Mouse (Mus musculus) midbrain, embryonic 16.5 days (tissue): ENCODE measurements at regions not wholly inside any gene's neighbourhood (a gene's known extent, or its start where the extent isn't known, plus 50 kb on each side); places are given as distances from the start of the nearest gene placed in this dataset.

Source experiments
- ATAC-seq: fragments of 200-750 bp; cut with Nextera tagmentation; 2 replicates; pipeline ENCODE4 v1.8.0; 2017; ENCODE audit warnings: moderate TSS enrichment
- H3K27ac ChIP-seq: fragments of 300-500 bp; sonication (generic); 2 replicates; pipeline ENCODE4 v1.5.1; 2014; ENCODE audit warnings: mild to moderate bottlenecking, low read length, mixed read lengths
- H3K27me3 ChIP-seq: fragments of 300-500 bp; sonication (generic); 2 replicates; pipeline ENCODE4 v1.6.1; 2014; ENCODE audit warnings: low read depth, low read length, mixed read lengths; ENCODE audit not compliant: control insufficient read depth, insufficient read depth
- H3K36me3 ChIP-seq: fragments of 300-500 bp; sonication (generic); 2 replicates; pipeline ENCODE4 v1.6.1; 2014; ENCODE audit warnings: mild to moderate bottlenecking, low read length, moderate library complexity, mixed read lengths; ENCODE audit not compliant: control insufficient read depth, insufficient read depth
- H3K4me1 ChIP-seq: fragments of 300-500 bp; sonication (generic); 2 replicates; pipeline ENCODE4 v1.6.1; 2014; ENCODE audit warnings: mild to moderate bottlenecking, low read length, mixed read lengths; ENCODE audit not compliant: control insufficient read depth, insufficient read depth
- H3K4me2 ChIP-seq: fragments of 300-500 bp; sonication (generic); 2 replicates; pipeline ENCODE4 v1.6.1; 2014; ENCODE audit warnings: mild to moderate bottlenecking, low read length, mixed read lengths
- H3K4me3 ChIP-seq: fragments of 300-500 bp; sonication (generic); 2 replicates; pipeline ENCODE4 v1.5.1; 2014; ENCODE audit warnings: low read depth, mild to moderate bottlenecking, low read length, moderate library complexity, mixed read lengths
- H3K9ac ChIP-seq: fragments of 300-500 bp; sonication (generic); 2 replicates; pipeline ENCODE4 v1.6.1; 2014; ENCODE audit warnings: low read depth, low read length, mixed read lengths
- H3K9me3 ChIP-seq: fragments of 300-500 bp; sonication (generic); replicated peaks from 2 replicates; pipeline ENCODE4 v1.6.1; 2014; ENCODE audit warnings: mild to moderate bottlenecking, low read length, mixed read lengths; ENCODE audit not compliant: control insufficient read depth, poor library complexity, severe bottlenecking
- WGBS: fragments of 180-500 bp; shearing (Covaris S2); extraction: QIAGEN DNeasy Blood & Tissue Kit; methylation state at CpG from one replicate; pipeline ENCODE4 v1.1.7; 2014; 5-methylcytosine and 5-hydroxymethylcytosine counted together

- H3K9ac ChIP-seq = no peak overlapping the region
- 52% methylated on average over 1 of the region's 1 CpGs for WGBS
Measured at GRCm38 (mm10) chr6:44210901-44211300, 544.8 kb upstream of the Tpk1 start.

DNA sequence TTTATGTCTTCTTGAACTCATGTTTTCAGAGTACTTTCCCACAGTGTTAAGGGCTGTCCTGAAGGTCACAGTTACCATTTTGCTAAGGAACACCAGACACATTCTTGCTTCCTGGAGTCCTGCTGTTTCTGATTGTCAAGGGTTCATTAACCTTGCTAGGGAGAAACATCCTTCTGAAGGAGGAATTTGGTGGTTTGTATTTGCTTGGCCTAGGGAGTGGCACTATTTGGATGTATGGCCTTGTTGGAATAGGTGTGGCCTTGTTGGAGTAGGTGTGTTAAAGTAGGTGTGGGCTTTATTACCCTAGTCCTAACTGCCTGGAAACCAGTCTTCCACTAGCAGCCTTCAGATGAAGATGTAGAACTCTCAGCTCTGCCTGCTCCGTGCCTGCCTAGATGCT is 538.4 kb upstream of the Tpk1 start:
- Histone ChIP-seq H3K4me3 (no peak overlapping the region), H3K36me3 (no peaks in the 10 kb centered on the region), H3K4me1 (no peaks in the 10 kb centered on the region), H3K9ac (no peak overlapping the region), H3K4me2 (no peak overlapping the region), H3K9me3 (no peaks in the 10 kb centered on the region), H3K27ac (no peak overlapping the region), H3K27me3 (no peaks in the 10 kb centered on the region)
- WGBS = 90% methylated on average over 1 of the region's 1 CpGs
- no peak for ATAC-seq

More at GRCm38 (mm10) chr6:44210901-44211300, 544.8 kb upstream of the Tpk1 start:
- Histone ChIP-seq H3K4me2 (no peak overlapping the region), H3K9me3 (no peaks in the 10 kb centered on the region), H3K27me3 (no peaks in the 10 kb centered on the region), H3K4me3 (no peak overlapping the region), H3K36me3 (no peaks in the 10 kb centered on the region), H3K27ac (no peak overlapping the region), H3K4me1 (no peaks in the 10 kb centered on the region)
- no peak for ATAC-seq

DNA sequence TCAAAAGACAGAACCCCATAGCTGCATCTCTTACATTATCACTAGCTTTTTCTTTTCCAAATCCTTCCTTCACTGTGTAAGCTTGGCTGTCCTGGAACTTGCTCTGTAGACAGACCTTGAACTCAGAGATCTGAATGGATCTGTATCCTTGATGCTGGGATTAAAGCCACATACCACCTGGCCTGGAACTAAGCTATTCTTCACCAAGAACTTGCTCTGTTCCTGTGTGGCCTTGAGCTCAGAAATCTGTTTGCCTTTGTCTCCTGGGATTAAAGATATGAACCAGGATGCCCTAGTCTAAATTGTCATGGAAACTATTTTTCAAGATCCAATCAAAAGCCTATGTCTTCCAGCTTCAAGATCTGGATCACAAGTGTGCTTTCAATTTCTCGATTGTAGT is 537.8 kb upstream of the Tpk1 start:
- H3K27ac ChIP-seq = no peak overlapping the region
- no peaks in the 10 kb centered on the region for H3K4me1 ChIP-seq
- no peak overlapping the region for H3K4me2 ChIP-seq
- H3K27me3 ChIP-seq = no peaks in the 10 kb centered on the region
- H3K4me3 ChIP-seq = no peak overlapping the region
- no peaks in the 10 kb centered on the region for H3K9me3 ChIP-seq
- no peak overlapping the region for H3K9ac ChIP-seq
- 60% methylated on average over 1 of the region's 1 CpGs for WGBS
- ATAC-seq = no peak
- H3K36me3 ChIP-seq = no peaks in the 10 kb centered on the region

DNA sequence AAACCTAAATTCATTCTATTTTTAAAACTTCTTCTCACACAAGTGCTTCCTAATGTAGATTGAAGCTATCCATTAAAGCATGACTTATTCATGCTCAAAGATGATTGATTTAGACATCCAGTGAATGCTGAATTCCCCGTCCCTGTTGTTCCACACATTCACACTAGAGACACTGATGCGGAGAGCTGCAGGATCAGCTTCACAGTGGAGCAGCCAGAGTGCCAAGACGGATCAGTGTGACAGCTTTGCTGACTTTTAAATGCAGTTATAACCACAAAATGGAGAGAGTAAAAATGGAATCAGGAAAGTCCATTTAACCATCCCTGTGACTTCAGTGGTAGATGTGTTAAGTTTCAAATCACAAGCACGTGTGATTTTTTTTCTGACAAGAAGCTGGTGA is 513.8 kb upstream of the Tpk1 start:
- no peak overlapping the region for H3K27ac ChIP-seq
- no peaks in the 10 kb centered on the region for H3K9me3 ChIP-seq
- 50% methylated on average over 4 of the region's 4 CpGs for WGBS
- no peak overlapping the region for H3K4me3 ChIP-seq
- no peak overlapping the region for H3K4me2 ChIP-seq
- H3K27me3 ChIP-seq = no peaks in the 10 kb centered on the region
- peak; percentile 66; the same call in 1 of the 2 replicates for ATAC-seq
- no peaks in the 10 kb centered on the region for H3K36me3 ChIP-seq
- H3K4me1 ChIP-seq = no peaks in the 10 kb centered on the region
- no peak overlapping the region for H3K9ac ChIP-seq
